Mouse (Mus musculus): Measurements from ENCODE around the gene Cntn4. TPM values are rescaled to one million over a fixed set of nuclear protein-coding genes. Genes with fewer than 3 reads are reported as not detected.

Gene Cntn4
- polyA plus RNA-seq, 1 experiment from 2014 or later = 0.29 TPM

DNA sequence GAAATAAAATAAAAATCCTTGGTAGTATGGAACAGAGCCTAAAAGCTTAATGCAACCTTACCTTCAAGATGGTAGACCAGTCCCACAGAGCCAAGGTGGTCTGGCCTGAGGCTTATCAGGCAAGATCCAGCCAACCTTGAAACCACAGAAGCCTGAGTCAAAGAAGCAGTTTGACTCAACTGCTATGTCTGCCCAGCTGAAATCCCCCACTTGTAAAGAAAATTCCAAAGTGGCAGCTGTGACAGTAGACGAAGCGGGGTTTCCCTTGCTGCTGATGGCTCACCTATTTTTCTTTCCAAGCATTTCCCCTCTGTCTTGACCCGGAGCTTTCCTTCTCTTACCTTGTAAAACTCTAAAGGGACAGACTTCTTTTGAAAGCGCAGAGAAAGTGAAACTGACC lies 1048.2 kb downstream of the Cntn4 start:
- no peak for ATAC-seq
- Histone ChIP-seq H3K27ac (ENCODE audit: low read length) (no peak overlapping the region), H3K9ac (ENCODE audit: low read depth, low read length) (no peak overlapping the region), H3K36me3 (ENCODE audit: control insufficient read depth, insufficient read depth, low read length) (no peaks in the 10 kb centered on the region), H3K9me3 (ENCODE audit: control insufficient read depth, low read length) (no peaks in the 10 kb centered on the region), H3K4me3 (ENCODE audit: low read length) (no peak overlapping the region), H3K4me2 (ENCODE audit: low read depth, low read length) (no peak overlapping the region), H3K27me3 (replicated peaks; ENCODE audit: control insufficient read depth, insufficient read depth, low read length) (no peaks in the 10 kb centered on the region), H3K4me1 (ENCODE audit: control insufficient read depth, insufficient read depth, low read length) (no peaks in the 10 kb centered on the region)
- whole genome bisulfite sequencing = 82% methylated on average over 4 of the region's 4 CpGs

DNA sequence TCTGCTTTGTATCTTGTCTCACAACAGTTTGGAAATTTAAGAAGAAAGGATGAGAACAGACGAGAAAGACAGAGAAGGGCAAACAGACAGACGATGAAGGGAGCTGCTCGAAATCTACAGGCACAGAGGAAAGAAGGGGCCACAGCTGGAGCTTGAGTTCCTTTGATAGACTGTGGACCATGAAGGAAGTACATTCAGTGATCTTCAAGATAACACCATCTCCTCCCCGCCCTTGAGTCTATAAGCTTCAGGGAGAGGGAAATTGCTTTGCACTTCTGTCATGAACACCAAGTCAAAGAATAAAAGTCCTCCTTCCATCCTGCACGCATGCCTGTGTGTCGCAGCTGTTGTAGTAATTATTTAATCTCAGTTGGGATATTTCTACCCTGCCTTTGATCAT lies 1048.6 kb downstream of the Cntn4 start:
- ATAC-seq = no peak
- WGBS = 79% methylated on average over 6 of the region's 6 CpGs
- Histone ChIP-seq H3K27me3 (replicated peaks; ENCODE audit: control insufficient read depth, insufficient read depth, low read length) (no peaks in the 10 kb centered on the region), H3K4me2 (ENCODE audit: low read depth, low read length) (no peak overlapping the region), H3K4me3 (ENCODE audit: low read length) (no peak overlapping the region), H3K4me1 (ENCODE audit: control insufficient read depth, insufficient read depth, low read length) (no peaks in the 10 kb centered on the region), H3K27ac (ENCODE audit: low read length) (no peak overlapping the region), H3K9ac (ENCODE audit: low read depth, low read length) (no peak overlapping the region), H3K9me3 (ENCODE audit: control insufficient read depth, low read length) (no peaks in the 10 kb centered on the region), H3K36me3 (ENCODE audit: control insufficient read depth, insufficient read depth, low read length) (no peaks in the 10 kb centered on the region)

DNA sequence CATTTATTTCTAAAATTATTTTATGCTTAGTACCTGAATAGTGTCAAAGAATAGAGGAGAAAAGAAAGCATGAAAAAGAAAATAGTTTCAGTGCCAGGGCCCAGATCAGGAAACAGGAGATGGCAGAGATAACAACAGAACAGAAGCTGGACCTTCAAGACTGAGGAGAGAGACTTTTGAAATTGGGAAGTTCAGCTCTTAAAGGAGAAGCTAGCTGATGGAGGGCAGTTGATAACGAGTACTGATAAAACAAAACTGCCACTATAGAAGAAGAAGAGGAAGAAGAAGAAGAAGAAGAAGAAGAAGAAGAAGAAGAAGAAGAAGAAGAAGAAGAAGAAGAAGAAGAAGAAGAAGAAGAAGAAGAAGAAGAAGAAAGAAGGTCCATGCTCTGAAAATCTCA lies 1050.2 kb downstream of the Cntn4 start:
- Histone ChIP-seq H3K9me3 (ENCODE audit: control insufficient read depth, low read length) (no peaks in the 10 kb centered on the region), H3K4me2 (ENCODE audit: low read depth, low read length) (no peak overlapping the region), H3K27me3 (replicated peaks; ENCODE audit: control insufficient read depth, insufficient read depth, low read length) (no peaks in the 10 kb centered on the region), H3K9ac (ENCODE audit: low read depth, low read length) (no peak overlapping the region), H3K36me3 (ENCODE audit: control insufficient read depth, insufficient read depth, low read length) (no peaks in the 10 kb centered on the region), H3K27ac (ENCODE audit: low read length) (no peak overlapping the region), H3K4me1 (ENCODE audit: control insufficient read depth, insufficient read depth, low read length) (no peaks in the 10 kb centered on the region), H3K4me3 (ENCODE audit: low read length) (no peak overlapping the region)
- WGBS = 74% methylated on average over 1 of the region's 1 CpGs
- ATAC-seq = no peak

DNA sequence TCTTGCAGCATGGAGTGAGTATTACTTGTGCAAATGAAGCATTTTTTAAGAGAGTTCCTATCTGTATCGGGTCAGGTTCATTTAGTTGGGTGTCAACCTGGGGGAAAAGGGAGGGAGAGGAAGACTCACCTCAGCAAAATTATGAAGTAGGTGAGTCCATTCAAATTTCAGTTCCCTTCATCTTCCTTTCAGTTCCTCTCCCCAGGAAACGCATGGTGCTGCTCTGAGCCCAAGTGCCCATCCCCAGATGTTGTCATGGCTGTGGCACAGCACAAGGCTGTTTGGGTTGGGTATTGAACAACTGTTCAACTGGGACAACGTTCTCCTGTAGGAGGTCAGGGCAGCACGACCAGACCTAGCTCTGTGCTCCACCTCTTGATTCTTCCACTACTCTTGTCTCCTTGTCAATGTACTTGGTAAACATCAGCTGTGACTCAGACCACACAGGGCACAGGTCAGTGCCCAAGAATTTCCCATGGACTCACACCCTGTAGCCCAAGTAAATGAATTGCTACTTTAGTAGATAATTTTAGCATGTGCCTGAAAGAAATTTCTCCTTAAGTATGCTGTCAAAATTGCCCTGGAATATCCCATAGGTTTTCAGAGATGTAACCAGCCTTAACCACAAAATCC lies 1052.3 kb downstream of the Cntn4 start:
- H3K36me3 ChIP-seq (ENCODE audit: control insufficient read depth, insufficient read depth, low read length) = no peaks in the 10 kb centered on the region
- no peak for ATAC-seq
- no peak overlapping the region for H3K4me2 ChIP-seq (ENCODE audit: low read depth, low read length)
- no peaks in the 10 kb centered on the region for H3K27me3 ChIP-seq (replicated peaks; ENCODE audit: control insufficient read depth, insufficient read depth, low read length)
- no peak overlapping the region for H3K9ac ChIP-seq (ENCODE audit: low read depth, low read length)
- WGBS = 74% methylated on average over 4 of the region's 4 CpGs
- no peaks in the 10 kb centered on the region for H3K9me3 ChIP-seq (ENCODE audit: control insufficient read depth, low read length)
- no peak overlapping the region for H3K4me3 ChIP-seq (ENCODE audit: low read length)
- H3K27ac ChIP-seq (ENCODE audit: low read length) = no peak overlapping the region
- H3K4me1 ChIP-seq (ENCODE audit: control insufficient read depth, insufficient read depth, low read length) = no peaks in the 10 kb centered on the region

- Histone ChIP-seq H3K27ac (ENCODE audit: low read length) (no peak overlapping the region), H3K9me3 (ENCODE audit: control insufficient read depth, low read length) (no peaks in the 10 kb centered on the region), H3K36me3 (ENCODE audit: control insufficient read depth, insufficient read depth, low read length) (no peaks in the 10 kb centered on the region), H3K4me3 (ENCODE audit: low read length) (no peak overlapping the region), H3K4me2 (ENCODE audit: low read depth, low read length) (no peak overlapping the region), H3K27me3 (replicated peaks; ENCODE audit: control insufficient read depth, insufficient read depth, low read length) (no peaks in the 10 kb centered on the region), H3K4me1 (ENCODE audit: control insufficient read depth, insufficient read depth, low read length) (no peaks in the 10 kb centered on the region), H3K9ac (ENCODE audit: low read depth, low read length) (no peak overlapping the region)
- 73% methylated on average over 4 of the region's 4 CpGs for WGBS
- no peak for ATAC-seq
Observed at GRCm38 (mm10) chr6:106732563-106732962, 1055.1 kb downstream of the Cntn4 start.

- no peaks in the 10 kb centered on the region for H3K9me3 ChIP-seq (ENCODE audit: control insufficient read depth, low read length)
- no peak overlapping the region for H3K27ac ChIP-seq (ENCODE audit: low read length)
- no peaks in the 10 kb centered on the region for H3K36me3 ChIP-seq (ENCODE audit: control insufficient read depth, insufficient read depth, low read length)
- no peak overlapping the region for H3K9ac ChIP-seq (ENCODE audit: low read depth, low read length)
- no peak overlapping the region for H3K4me2 ChIP-seq (ENCODE audit: low read depth, low read length)
- no peaks in the 10 kb centered on the region for H3K27me3 ChIP-seq (replicated peaks; ENCODE audit: control insufficient read depth, insufficient read depth, low read length)
- H3K4me1 ChIP-seq (ENCODE audit: control insufficient read depth, insufficient read depth, low read length) = no peaks in the 10 kb centered on the region
- no peak for ATAC-seq
- H3K4me3 ChIP-seq (ENCODE audit: low read length) = no peak overlapping the region
- WGBS = 80% methylated on average over 3 of the region's 3 CpGs
Observed at GRCm38 (mm10) chr6:106738229-106738628, 1060.8 kb downstream of the Cntn4 start.

DNA sequence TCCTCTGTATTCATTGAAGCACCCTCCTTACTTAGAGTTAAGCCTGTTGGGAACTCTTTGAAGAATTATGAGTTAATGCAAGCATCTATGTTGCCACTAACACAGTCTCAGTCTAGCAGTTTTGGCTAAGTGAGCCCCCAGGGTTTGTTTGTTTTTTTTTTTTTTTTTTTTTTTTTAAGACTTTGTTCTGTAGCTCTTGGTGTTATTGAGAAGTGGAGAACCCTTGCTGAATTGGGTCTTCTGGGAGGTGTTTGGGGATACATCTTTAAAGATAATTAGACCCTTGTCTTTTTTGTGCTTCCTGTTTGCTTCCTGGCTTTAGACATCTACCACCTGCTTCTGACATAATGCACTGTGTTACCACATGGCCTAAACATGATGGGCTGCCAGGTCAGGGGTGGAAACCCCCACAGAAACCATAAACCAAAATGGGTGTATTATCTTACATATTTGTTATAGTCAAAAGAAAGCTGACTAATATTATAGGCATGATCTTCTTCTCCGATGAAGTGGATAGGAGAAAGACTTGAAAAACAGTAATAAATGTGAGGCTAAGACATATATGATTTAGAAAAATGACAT lies 1062.9 kb downstream of the Cntn4 start:
- WGBS = 92% methylated on average over 1 of the region's 1 CpGs
- no peaks in the 10 kb centered on the region for H3K9me3 ChIP-seq (ENCODE audit: control insufficient read depth, low read length)
- no peak overlapping the region for H3K4me3 ChIP-seq (ENCODE audit: low read length)
- H3K4me1 ChIP-seq (ENCODE audit: control insufficient read depth, insufficient read depth, low read length) = no peaks in the 10 kb centered on the region
- no peak overlapping the region for H3K9ac ChIP-seq (ENCODE audit: low read depth, low read length)
- H3K27ac ChIP-seq (ENCODE audit: low read length) = no peak overlapping the region
- no peaks in the 10 kb centered on the region for H3K27me3 ChIP-seq (replicated peaks; ENCODE audit: control insufficient read depth, insufficient read depth, low read length)
- no peaks in the 10 kb centered on the region for H3K36me3 ChIP-seq (ENCODE audit: control insufficient read depth, insufficient read depth, low read length)
- no peak overlapping the region for H3K4me2 ChIP-seq (ENCODE audit: low read depth, low read length)
- no peak for ATAC-seq

- Histone ChIP-seq H3K4me2 (ENCODE audit: low read depth, low read length) (no peak overlapping the region), H3K4me3 (ENCODE audit: low read length) (no peak overlapping the region), H3K9me3 (ENCODE audit: control insufficient read depth, low read length) (no peaks in the 10 kb centered on the region), H3K27me3 (replicated peaks; ENCODE audit: control insufficient read depth, insufficient read depth, low read length) (no peaks in the 10 kb centered on the region), H3K4me1 (ENCODE audit: control insufficient read depth, insufficient read depth, low read length) (no peaks in the 10 kb centered on the region), H3K36me3 (ENCODE audit: control insufficient read depth, insufficient read depth, low read length) (no peaks in the 10 kb centered on the region), H3K9ac (ENCODE audit: low read depth, low read length) (no peak overlapping the region), H3K27ac (ENCODE audit: low read length) (no peak overlapping the region)
- ATAC-seq = no peak
- 77% methylated on average over 7 of the region's 7 CpGs for WGBS
Observed at GRCm38 (mm10) chr6:106743556-106744233, 1066.2 kb downstream of the Cntn4 start.

- Histone ChIP-seq H3K9ac (ENCODE audit: low read depth, low read length) (no peak overlapping the region), H3K36me3 (ENCODE audit: control insufficient read depth, insufficient read depth, low read length) (no peaks in the 10 kb centered on the region), H3K9me3 (ENCODE audit: control insufficient read depth, low read length) (no peaks in the 10 kb centered on the region), H3K4me2 (ENCODE audit: low read depth, low read length) (no peak overlapping the region), H3K4me1 (ENCODE audit: control insufficient read depth, insufficient read depth, low read length) (no peaks in the 10 kb centered on the region), H3K27ac (ENCODE audit: low read length) (no peak overlapping the region), H3K4me3 (ENCODE audit: low read length) (no peak overlapping the region), H3K27me3 (replicated peaks; ENCODE audit: control insufficient read depth, insufficient read depth, low read length) (no peaks in the 10 kb centered on the region)
- ATAC-seq = no peak
- 71% methylated on average over 7 of the region's 7 CpGs for WGBS
Observed at GRCm38 (mm10) chr6:106745673-106746394, 1068.4 kb downstream of the Cntn4 start.

All from intestine, embryonic 16.5 days (tissue).